Mouse (Mus musculus): ENCODE data around the gene Fgd6. TPM values are rescaled to one million over a fixed set of nuclear protein-coding genes. Genes with fewer than 3 reads are reported as not detected.

Fgd6 gene
- polyA plus RNA-seq, 1 experiment: 12.1 TPM

- H3K4me1 ChIP-seq (ENCODE audit: control insufficient read depth, insufficient read depth, low read length): no peaks in the 10 kb centered on the region
- H3K27ac ChIP-seq (ENCODE audit: control insufficient read depth, insufficient read depth, low read depth, low read length): no peak overlapping the region
- no peak for TF ChIP-seq POLR2A (IDR thresholded peaks at IDR 0.05; ENCODE audit: control insufficient read depth, low read depth, low read length)
- no peak overlapping the region for H3K4me3 ChIP-seq (ENCODE audit: control insufficient read depth, low read depth, low read length)
- peaks cover 3% of the 10 kb centered on the region; the same call in 1 of the 2 replicates for H3K36me3 ChIP-seq (ENCODE audit: control insufficient read depth, insufficient read depth, low read length)
- H3K27me3 ChIP-seq (ENCODE audit: control insufficient read depth, insufficient read depth, low read length): no peaks in the 10 kb centered on the region
Observed at GRCm38 (mm10) chr10:94138890-94139482, 103.2 kb downstream of the Fgd6 start.

GRCm38 (mm10) chr10:94140227-94140931 lies 104.6 kb downstream of the Fgd6 start:
- no peaks in the 10 kb centered on the region for H3K4me1 ChIP-seq (ENCODE audit: control insufficient read depth, insufficient read depth, low read length)
- H3K27ac ChIP-seq (ENCODE audit: control insufficient read depth, insufficient read depth, low read depth, low read length): no peak overlapping the region
- TF ChIP-seq CTCF (IDR thresholded peaks at IDR 0.05; ENCODE audit: control insufficient read depth, insufficient read depth, insufficient replicate concordance, low read depth, low read length): no peak
- no peak for TF ChIP-seq POLR2A (IDR thresholded peaks at IDR 0.05; ENCODE audit: control insufficient read depth, low read depth, low read length)
- H3K4me3 ChIP-seq (ENCODE audit: control insufficient read depth, low read depth, low read length): no peak overlapping the region
- H3K36me3 ChIP-seq (ENCODE audit: control insufficient read depth, insufficient read depth, low read length): peaks cover 3% of the 10 kb centered on the region; the same call in 1 of the 2 replicates
- H3K27me3 ChIP-seq (ENCODE audit: control insufficient read depth, insufficient read depth, low read length): no peaks in the 10 kb centered on the region

- no peak for TF ChIP-seq CTCF (IDR thresholded peaks at IDR 0.05; ENCODE audit: control insufficient read depth, insufficient read depth, insufficient replicate concordance, low read depth, low read length)
- TF ChIP-seq POLR2A (IDR thresholded peaks at IDR 0.05; ENCODE audit: control insufficient read depth, low read depth, low read length): no peak
- Histone ChIP-seq H3K36me3 (ENCODE audit: control insufficient read depth, insufficient read depth, low read length) (peaks cover 2% of the 10 kb centered on the region; the same call in 1 of the 2 replicates), H3K27me3 (ENCODE audit: control insufficient read depth, insufficient read depth, low read length) (no peaks in the 10 kb centered on the region), H3K4me1 (ENCODE audit: control insufficient read depth, insufficient read depth, low read length) (no peaks in the 10 kb centered on the region), H3K4me3 (ENCODE audit: control insufficient read depth, low read depth, low read length) (no peak overlapping the region), H3K27ac (ENCODE audit: control insufficient read depth, insufficient read depth, low read depth, low read length) (no peak overlapping the region)
Observed at GRCm38 (mm10) chr10:94142427-94142826, 106.6 kb downstream of the Fgd6 start.

GRCm38 (mm10) chr10:94144581-94144980 lies 108.8 kb downstream of the Fgd6 start:
- Histone ChIP-seq H3K4me3 (ENCODE audit: control insufficient read depth, low read depth, low read length) (no peak overlapping the region), H3K4me1 (ENCODE audit: control insufficient read depth, insufficient read depth, low read length) (peaks cover 3% of the 10 kb centered on the region; the same call in 1 of the 2 replicates), H3K36me3 (ENCODE audit: control insufficient read depth, insufficient read depth, low read length) (no peaks in the 10 kb centered on the region; the same call in 1 of the 2 replicates), H3K27ac (ENCODE audit: control insufficient read depth, insufficient read depth, low read depth, low read length) (no peak overlapping the region), H3K27me3 (ENCODE audit: control insufficient read depth, insufficient read depth, low read length) (no peaks in the 10 kb centered on the region)
- TF ChIP-seq POLR2A (IDR thresholded peaks at IDR 0.05; ENCODE audit: control insufficient read depth, low read depth, low read length) (no peak), CTCF (IDR thresholded peaks at IDR 0.05; ENCODE audit: control insufficient read depth, insufficient read depth, insufficient replicate concordance, low read depth, low read length) (no peak)

- H3K27me3 ChIP-seq (ENCODE audit: control insufficient read depth, insufficient read depth, low read length): no peaks in the 10 kb centered on the region
- no peak for TF ChIP-seq POLR2A (IDR thresholded peaks at IDR 0.05; ENCODE audit: control insufficient read depth, low read depth, low read length)
- H3K4me1 ChIP-seq (ENCODE audit: control insufficient read depth, insufficient read depth, low read length): peaks cover 3% of the 10 kb centered on the region; the same call in 1 of the 2 replicates
- no peaks in the 10 kb centered on the region for H3K36me3 ChIP-seq (ENCODE audit: control insufficient read depth, insufficient read depth, low read length)
- H3K4me3 ChIP-seq (ENCODE audit: control insufficient read depth, low read depth, low read length): peak overlapping the region; percentile 97
- H3K27ac ChIP-seq (ENCODE audit: control insufficient read depth, insufficient read depth, low read depth, low read length): peak overlapping the region; percentile 92
Observed at GRCm38 (mm10) chr10:94147391-94147755, 111.6 kb downstream of the Fgd6 start.

GRCm38 (mm10) chr10:94147756-94148531 lies 112.1 kb downstream of the Fgd6 start, which contains the start of gene Nr2c1:
TSS of gene Nr2c1 (plus strand) at chr10:94148023.
- Histone ChIP-seq H3K36me3 (ENCODE audit: control insufficient read depth, insufficient read depth, low read length) (no peaks in the 10 kb centered on the region), H3K4me1 (ENCODE audit: control insufficient read depth, insufficient read depth, low read length) (peaks cover 3% of the 10 kb centered on the region; the same call in 1 of the 2 replicates), H3K27me3 (ENCODE audit: control insufficient read depth, insufficient read depth, low read length) (no peaks in the 10 kb centered on the region), H3K27ac (ENCODE audit: control insufficient read depth, insufficient read depth, low read depth, low read length) (peak within 1 kb of the TSS; percentile 92), H3K4me3 (ENCODE audit: control insufficient read depth, low read depth, low read length) (peak within 1 kb of the TSS; percentile 97)
- TF ChIP-seq POLR2A (IDR thresholded peaks at IDR 0.05; ENCODE audit: control insufficient read depth, low read depth, low read length): peak; percentile 46
- TF ChIP-seq CTCF (IDR thresholded peaks at IDR 0.05; ENCODE audit: control insufficient read depth, insufficient read depth, insufficient replicate concordance, low read depth, low read length): peak; percentile 43; the same call in 1 of the 2 replicates

GRCm38 (mm10) chr10:94151488-94151887 lies 115.7 kb downstream of the Fgd6 start:
- TF ChIP-seq CTCF (IDR thresholded peaks at IDR 0.05; ENCODE audit: control insufficient read depth, insufficient read depth, insufficient replicate concordance, low read depth, low read length): no peak
- no peak for TF ChIP-seq POLR2A (IDR thresholded peaks at IDR 0.05; ENCODE audit: control insufficient read depth, low read depth, low read length)
- H3K27ac ChIP-seq (ENCODE audit: control insufficient read depth, insufficient read depth, low read depth, low read length): no peak overlapping the region
- H3K36me3 ChIP-seq (ENCODE audit: control insufficient read depth, insufficient read depth, low read length): no peaks in the 10 kb centered on the region
- peaks cover 3% of the 10 kb centered on the region; the same call in 1 of the 2 replicates for H3K4me1 ChIP-seq (ENCODE audit: control insufficient read depth, insufficient read depth, low read length)
- H3K27me3 ChIP-seq (ENCODE audit: control insufficient read depth, insufficient read depth, low read length): no peaks in the 10 kb centered on the region
- no peak overlapping the region for H3K4me3 ChIP-seq (ENCODE audit: control insufficient read depth, low read depth, low read length)

All from testis, adult 2 months (tissue).